ENCODE assay signal across 24 mouse cellular contexts in genomic region chr10:42347986-42348385, GRCm38 (mm10).
DNase-seq lines count a peak whose midpoint lies in the region; ATAC-seq and TF ChIP-seq lines count a peak whose summit lies in the region.
"Had no signal": no experiment of that assay in that cellular context is flagged by ENCODE, and none has a peak within 500 bp of the region (broad histone marks: within the 10 kb centered on the region; RNA-seq: fewer than 3 reads in every experiment).

No protein-coding gene starts in this region.

- no peak overlapping the region for H3K27ac ChIP-seq in liver, adult 2 months (replicated peaks; ENCODE audit: insufficient read depth, low read depth, low read length)
- no peak overlapping the region for H3K27ac ChIP-seq in liver, embryonic 12.5 days
- peak overlapping the region; percentile 32 for H3K27ac ChIP-seq in MEL (ENCODE audit: control insufficient read depth, low read depth, low read length)
- H3K27ac ChIP-seq in stomach, embryonic 15.5 days, result no peak overlapping the region
- no peak overlapping the region for H3K27ac ChIP-seq in hindbrain, embryonic 13.5 days
- H3K27ac ChIP-seq: gastrocnemius, adult 2 months; left cerebral cortex, adult 2 months; liver, embryonic 14.5 days; midbrain, embryonic 15.5 days had no signal

- no peak for TF ChIP-seq CTCF in liver, adult 2 months (IDR thresholded peaks at IDR 0.05; ENCODE audit: low read depth, low read length)
- no peak for TF ChIP-seq CTCF in MEL (IDR thresholded peaks at IDR 0.05 in 2 of 3, conservative IDR thresholded peaks at IDR 0.05 in 1 of 3; ENCODE audit: control insufficient read depth in 1 of 3, insufficient read depth in 1 of 3, low read depth in 2 of 3, low read length in 3 of 3, poor library complexity in 1 of 3, severe bottlenecking in 1 of 3)

- H3K27me3 ChIP-seq in liver, adult 2 months (ENCODE audit: control insufficient read depth, insufficient read depth, low read length), result no peaks in the 10 kb centered on the region
- no peaks in the 10 kb centered on the region for H3K27me3 ChIP-seq in liver, embryonic 12.5 days (replicated peaks)
- H3K27me3 ChIP-seq in MEL (ENCODE audit: control insufficient read depth in 1 of 2, insufficient read depth in 2 of 2, low read length in 2 of 2), result no peaks in the 10 kb centered on the region
- no peaks in the 10 kb centered on the region for H3K27me3 ChIP-seq in stomach, embryonic 15.5 days (replicated peaks)
- peaks cover 3% of the 10 kb centered on the region; the same call in 1 of the 2 replicates for H3K27me3 ChIP-seq in hindbrain, embryonic 13.5 days
- H3K27me3 ChIP-seq: hindbrain, embryonic 15.5 days; midbrain, embryonic 15.5 days; neural tube, embryonic 15.5 days; Patski had no signal

- H3K9ac ChIP-seq in liver, adult 2 months (ENCODE audit: low read depth, low read length), result no peak overlapping the region
- no peak overlapping the region for H3K9ac ChIP-seq in liver, embryonic 12.5 days
- 0 out of 2 replicates have a peak overlapping the region, but pooled peaks have one; percentile 11 for H3K9ac ChIP-seq in MEL (ENCODE audit: control insufficient read depth, low read depth, low read length, poor library complexity, severe bottlenecking)
- H3K9ac ChIP-seq in stomach, embryonic 15.5 days, result no peak overlapping the region
- H3K9ac ChIP-seq in hindbrain, embryonic 13.5 days, result no peak overlapping the region
- H3K9ac ChIP-seq: forebrain, postnatal 0 days; hindbrain, embryonic 15.5 days; liver, embryonic 14.5 days; midbrain, embryonic 15.5 days; neural tube, embryonic 15.5 days had no signal

- no peak for ATAC-seq in liver, embryonic 12.5 days
- 0 out of 2 replicates have a peak, but pooled peaks have one; percentile 43 for ATAC-seq in stomach, embryonic 15.5 days (ENCODE audit: insufficient read depth, low FRiP score, low read depth)
- ATAC-seq in hindbrain, embryonic 13.5 days (ENCODE audit: low FRiP score), result no peak
- ATAC-seq: forebrain, postnatal 0 days; midbrain, embryonic 15.5 days; Patski had no signal

- TF ChIP-seq EP300 in MEL (IDR thresholded peaks at IDR 0.05; ENCODE audit: low read depth in 1 of 2, low read length in 2 of 2), result peak in 1 of 2 experiments; percentile 1; a peak in 1 of 4 replicates

- TF ChIP-seq RAD21 in MEL (IDR thresholded peaks at IDR 0.05; ENCODE audit: low read depth, low read length), result no peak

- DNase-seq in liver, adult 2 months (ENCODE audit: extremely low read depth, low read depth, low spot score), result peak; percentile 12
- peak; percentile 70 for DNase-seq in 416B (ENCODE audit: low read depth)
- DNase-seq in MEL (ENCODE audit: low read depth, low spot score), result peak; percentile 74
- no peak for DNase-seq in adrenal gland, postnatal 14 days
- DNase-seq: adrenal gland, postnatal 25 days; cerebellum, adult 11 months; forebrain, postnatal 0 days; gastrocnemius, adult 2 months; heart, postnatal 36 days; kidney, adult 18-20 months; kidney, postnatal 14 days; lung, postnatal 14 days; right cerebral cortex, postnatal 25 days had no signal

- no peaks in the 10 kb centered on the region for H3K79me2 ChIP-seq in liver, adult 2 months (ENCODE audit: control insufficient read depth, insufficient read depth, low read length)
- no peaks in the 10 kb centered on the region for H3K79me2 ChIP-seq in MEL (ENCODE audit: control insufficient read depth, insufficient read depth, low read length, poor library complexity)

- no peak for TF ChIP-seq POLR2A in liver, adult 2 months (IDR thresholded peaks at IDR 0.05; ENCODE audit: extremely low read depth, insufficient read depth, low read length)
- TF ChIP-seq POLR2A in MEL (IDR thresholded peaks at IDR 0.05; ENCODE audit: control insufficient read depth in 1 of 2, insufficient read depth in 1 of 2, low read depth in 1 of 2, low read length in 2 of 2, poor library complexity in 1 of 2), result no peak

- no peak overlapping the region for H3K4me3 ChIP-seq in liver, adult 2 months (ENCODE audit: insufficient read depth, low read depth, low read length)
- H3K4me3 ChIP-seq in liver, embryonic 12.5 days, result no peak overlapping the region
- H3K4me3 ChIP-seq in MEL (ENCODE audit: control insufficient read depth in 1 of 2, insufficient read depth in 1 of 2, low read depth in 2 of 2, low read length in 2 of 2), result no peak overlapping the region
- no peak overlapping the region for H3K4me3 ChIP-seq in stomach, embryonic 15.5 days (replicated peaks)
- H3K4me3 ChIP-seq in hindbrain, embryonic 13.5 days, result no peak overlapping the region
- H3K4me3 ChIP-seq: forebrain, embryonic 10.5 days; gastrocnemius, adult 2 months; hindbrain, embryonic 15.5 days; left cerebral cortex, adult 2 months; midbrain, embryonic 15.5 days; neural tube, embryonic 15.5 days had no signal

- H3K9me3 ChIP-seq in liver, embryonic 12.5 days (replicated peaks), result no peaks in the 10 kb centered on the region
- no peaks in the 10 kb centered on the region for H3K9me3 ChIP-seq in MEL (replicated peaks; ENCODE audit: insufficient read depth, low read length)
- no peaks in the 10 kb centered on the region for H3K9me3 ChIP-seq in stomach, embryonic 15.5 days
- no peaks in the 10 kb centered on the region for H3K9me3 ChIP-seq in hindbrain, embryonic 13.5 days
- H3K9me3 ChIP-seq: forebrain, embryonic 10.5 days; hindbrain, embryonic 15.5 days; midbrain, embryonic 15.5 days; neural tube, embryonic 15.5 days had no signal

- H3K4me2 ChIP-seq in liver, embryonic 12.5 days, result no peak overlapping the region
- no peak overlapping the region for H3K4me2 ChIP-seq in stomach, embryonic 15.5 days
- H3K4me2 ChIP-seq in hindbrain, embryonic 13.5 days, result no peak overlapping the region
- H3K4me2 ChIP-seq: heart, embryonic 11.5 days; hindbrain, embryonic 15.5 days; midbrain, embryonic 15.5 days; neural tube, embryonic 15.5 days had no signal

- WGBS in liver, adult 2 months, result 82% methylated on average over 5 of the region's 5 CpGs
- 67% methylated on average over 5 of the region's 5 CpGs for WGBS in liver, embryonic 12.5 days (ENCODE audit: insufficient replicate concordance)
- WGBS in stomach, embryonic 15.5 days, result 54% methylated on average over 5 of the region's 5 CpGs
- 92% methylated on average over 5 of the region's 5 CpGs for WGBS in hindbrain, embryonic 13.5 days

- H3K36me3 ChIP-seq in liver, adult 2 months (ENCODE audit: control insufficient read depth, insufficient read depth, low read length), result 0 out of 2 replicates have a peak, but pooled peaks cover 4% of the 10 kb centered on the region
- no peaks in the 10 kb centered on the region for H3K36me3 ChIP-seq in liver, embryonic 12.5 days
- H3K36me3 ChIP-seq in MEL (ENCODE audit: control insufficient read depth in 1 of 2, insufficient read depth in 2 of 2, low read length in 2 of 2), result peaks cover 0 to 10% of the 10 kb centered on the region in 2 experiments; a peak in 2 of 4 replicates
- no peaks in the 10 kb centered on the region for H3K36me3 ChIP-seq in stomach, embryonic 15.5 days
- H3K36me3 ChIP-seq in hindbrain, embryonic 13.5 days, result no peaks in the 10 kb centered on the region
- H3K36me3 ChIP-seq: forebrain, embryonic 10.5 days; hindbrain, embryonic 15.5 days; midbrain, embryonic 15.5 days; neural tube, embryonic 15.5 days had no signal

- no peaks in the 10 kb centered on the region for H3K4me1 ChIP-seq in liver, adult 2 months (ENCODE audit: control insufficient read depth, insufficient read depth, low read length)
- H3K4me1 ChIP-seq in liver, embryonic 12.5 days, result peaks cover 5% of the 10 kb centered on the region; the same call in 1 of the 2 replicates
- peaks cover 0 to 11% of the 10 kb centered on the region in 2 experiments; a peak in 2 of 4 replicates for H3K4me1 ChIP-seq in MEL (ENCODE audit: control insufficient read depth in 1 of 2, insufficient read depth in 2 of 2, low read length in 2 of 2)
- 0 out of 2 replicates have a peak, but pooled peaks cover 5% of the 10 kb centered on the region for H3K4me1 ChIP-seq in stomach, embryonic 15.5 days
- peaks cover 14% of the 10 kb centered on the region for H3K4me1 ChIP-seq in hindbrain, embryonic 13.5 days (replicated peaks)

TF ChIP-seq in MEL, 35 proteins besides CTCF, POLR2A, EP300 and RAD21:
- TF ChIP-seq MYB (IDR thresholded peaks at IDR 0.05; ENCODE audit: low read depth, low read length) (no peak), GATA1 (IDR thresholded peaks at IDR 0.05; ENCODE audit: low read depth, low read length) (peak; percentile 72), SIN3A (IDR thresholded peaks at IDR 0.05; ENCODE audit: low read length) (no peak), RCOR1 (IDR thresholded peaks at IDR 0.05; ENCODE audit: low read depth, low read length) (no peak), MXI1 (IDR thresholded peaks at IDR 0.05; ENCODE audit: low read depth, low read length) (no peak)
